Mouse (Mus musculus) WW6 (cell line): Measurements from ENCODE around the gene S100a3.

Experiments used
- DNase-seq: peaks from one replicate; pipeline ENCODE4 v3.0.0-alpha.2; 2013; ENCODE audit warnings: low read depth, low spot score

Gene S100a3

DNA sequence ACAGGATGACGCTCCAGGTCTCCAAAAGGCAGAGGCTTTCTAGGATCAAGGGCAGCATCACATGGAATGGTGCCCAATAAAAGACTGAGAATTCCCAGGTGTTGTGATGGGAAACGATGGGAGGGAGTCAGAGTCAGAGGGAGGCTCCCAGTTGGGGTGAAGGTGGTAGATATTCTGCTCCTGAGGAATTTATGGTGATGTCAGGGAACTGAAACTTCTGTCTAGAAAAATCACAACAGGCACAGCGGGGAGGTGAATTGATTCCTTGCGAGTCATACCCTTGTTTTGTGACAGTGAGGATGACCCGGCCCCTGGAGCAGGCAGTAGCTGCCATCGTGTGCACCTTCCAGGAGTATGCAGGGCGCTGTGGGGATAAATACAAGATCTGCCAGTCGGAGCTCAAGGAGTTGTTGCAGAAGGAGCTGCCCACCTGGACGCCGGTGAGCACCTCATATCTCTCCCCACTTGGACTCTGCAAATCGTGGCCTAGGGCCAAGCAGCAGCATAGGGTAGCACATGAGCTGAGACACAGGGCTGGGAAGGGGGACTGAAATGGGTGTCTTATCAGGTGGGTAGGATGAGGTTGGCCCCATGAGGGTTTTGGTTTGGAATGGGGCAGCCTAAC lies 41.2 kb downstream of the S100a3 start, which contains the start of gene Gm42674:
Gene Gm42674, plus strand, starts transcription at position 419 of the 625 bp plus-strand sequence.
- DNase-seq, result no peak

DNA sequence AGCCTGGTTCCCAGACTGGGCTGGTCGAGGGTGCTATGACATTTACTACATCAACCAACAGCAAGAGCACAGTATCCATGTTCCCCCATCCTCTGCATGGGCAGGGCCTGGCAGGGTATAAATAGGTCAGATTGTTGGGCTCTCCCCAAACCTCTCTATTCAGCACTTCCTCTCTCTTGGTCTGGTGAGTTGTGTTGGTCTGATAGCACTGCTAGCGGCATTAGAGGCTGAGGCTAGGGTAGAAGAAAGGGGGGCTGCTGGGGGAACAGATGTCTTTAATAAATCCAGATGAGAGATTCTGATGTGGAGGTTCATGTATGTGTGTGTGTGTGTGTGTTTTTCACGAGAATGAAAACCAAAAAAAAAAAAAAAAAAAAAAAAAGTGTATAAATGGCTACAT lies 43.2 kb downstream of the S100a3 start, which contains the start of gene S100a4:
Gene S100a4, plus strand, starts transcription at position 149 of the 400 bp plus-strand sequence.
- no peak for DNase-seq

DNA sequence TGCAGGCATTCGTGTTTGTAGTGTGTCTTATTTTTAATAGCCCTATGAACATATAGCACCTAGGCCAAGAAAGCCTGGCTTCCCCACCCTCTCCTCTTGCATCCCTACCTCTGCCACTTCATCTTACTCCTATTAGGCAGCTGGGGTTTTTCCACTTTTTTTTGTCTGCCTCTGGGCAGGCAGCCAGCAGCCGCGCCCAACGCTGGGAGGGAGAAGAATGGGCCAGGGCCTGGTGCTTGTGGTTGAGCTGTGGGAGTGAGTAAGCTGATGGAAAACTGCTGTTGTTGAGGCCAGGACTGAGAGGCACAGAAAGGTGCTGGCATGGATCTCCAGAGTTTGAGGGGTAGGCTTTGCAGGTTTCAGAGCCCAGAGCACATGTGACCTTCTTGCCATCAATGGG lies 44.0 kb downstream of the S100a3 start:
- DNase-seq, result no peak

DNA sequence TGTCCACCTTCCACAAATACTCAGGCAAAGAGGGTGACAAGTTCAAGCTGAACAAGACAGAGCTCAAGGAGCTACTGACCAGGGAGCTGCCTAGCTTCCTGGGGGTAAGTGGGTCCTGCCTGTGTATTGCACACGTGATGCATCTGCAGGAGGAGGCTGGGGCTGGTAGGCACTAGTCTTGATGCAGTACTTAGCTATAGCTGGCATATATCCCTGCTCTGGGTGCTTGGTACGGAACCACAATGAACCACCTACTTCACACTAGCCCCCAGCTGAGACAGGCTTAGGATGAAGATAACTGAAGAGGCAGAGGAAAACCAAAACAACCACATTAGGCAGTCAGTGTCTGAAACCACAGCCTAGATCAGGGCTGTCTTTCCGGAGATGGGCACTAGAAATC lies 44.7 kb downstream of the S100a3 start:
- no peak for DNase-seq

DNA sequence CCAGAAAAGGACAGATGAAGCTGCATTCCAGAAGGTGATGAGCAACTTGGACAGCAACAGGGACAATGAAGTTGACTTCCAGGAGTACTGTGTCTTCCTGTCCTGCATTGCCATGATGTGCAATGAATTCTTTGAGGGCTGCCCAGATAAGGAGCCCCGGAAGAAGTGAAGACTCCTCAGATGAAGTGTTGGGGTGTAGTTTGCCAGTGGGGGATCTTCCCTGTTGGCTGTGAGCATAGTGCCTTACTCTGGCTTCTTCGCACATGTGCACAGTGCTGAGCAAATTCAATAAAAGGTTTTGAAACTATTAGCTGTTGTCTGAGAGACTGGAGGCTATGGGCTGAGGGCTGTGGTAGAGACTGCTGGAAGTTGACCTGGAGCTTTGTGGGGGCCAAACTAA lies 45.4 kb downstream of the S100a3 start:
- no peak for DNase-seq

DNA sequence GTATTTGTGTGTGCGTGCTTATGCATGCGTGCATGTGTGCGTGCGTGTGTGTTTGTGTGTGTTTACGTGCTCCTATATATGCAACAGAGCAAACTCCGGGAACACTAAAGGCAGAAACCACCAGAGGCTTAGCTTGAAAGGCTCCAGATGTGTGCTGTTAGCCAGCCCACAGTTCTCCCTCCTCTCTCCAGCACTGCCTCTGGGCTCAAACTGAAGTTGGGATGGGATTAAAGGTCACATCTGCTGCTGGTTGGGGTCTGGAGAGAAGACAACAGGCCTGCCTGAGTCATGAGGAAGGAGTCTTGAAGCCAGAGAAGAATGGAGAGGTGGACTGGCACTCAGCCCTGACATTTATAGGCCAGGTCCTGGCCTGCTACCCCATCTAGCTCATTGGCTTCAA lies 45.8 kb downstream of the S100a3 start:
- DNase-seq, result no peak

DNA sequence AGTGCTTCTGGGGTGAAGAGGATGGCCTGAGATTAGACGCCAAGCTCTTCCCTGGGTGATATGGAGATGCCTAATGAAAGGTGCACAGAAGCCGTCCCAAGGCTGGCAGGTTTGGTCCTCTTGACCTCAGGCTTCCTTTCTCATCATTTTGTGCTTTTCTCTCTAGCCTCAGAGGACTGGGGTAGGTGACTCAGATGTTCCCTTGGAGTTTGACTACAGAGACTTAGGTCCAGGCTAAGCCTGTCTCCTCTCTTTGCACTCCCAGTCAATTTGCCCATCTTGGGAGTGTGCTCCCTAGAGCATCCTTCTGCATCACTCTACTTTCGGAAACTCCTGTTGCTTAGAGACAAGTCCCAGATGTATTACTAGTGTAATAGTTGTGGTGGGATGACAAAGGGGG lies 47.0 kb downstream of the S100a3 start:
- DNase-seq, result no peak

DNA sequence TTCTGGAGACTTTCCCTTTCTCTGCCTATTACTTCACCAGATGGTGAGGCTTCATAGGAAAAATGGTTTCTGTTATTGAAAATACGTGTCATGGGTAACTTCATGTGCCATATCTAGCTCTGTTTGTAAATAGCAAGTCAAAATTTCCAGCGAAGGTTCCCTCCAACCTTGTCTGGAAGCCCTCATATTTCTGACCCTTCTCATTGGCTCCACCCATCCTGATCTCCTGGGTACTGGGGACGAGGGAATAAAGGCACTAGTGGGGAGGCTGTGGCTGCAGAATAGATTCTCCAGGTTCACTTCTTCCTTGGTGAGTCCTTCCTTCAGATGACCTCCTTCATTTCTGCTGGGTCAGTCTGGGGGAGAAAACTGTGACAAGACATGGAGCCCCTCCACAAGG lies 47.8 kb downstream of the S100a3 start, which contains the start of gene S100a5:
Gene S100a5, plus strand, starts transcription at position 301 of the 400 bp plus-strand sequence.
- DNase-seq, result no peak

DNA sequence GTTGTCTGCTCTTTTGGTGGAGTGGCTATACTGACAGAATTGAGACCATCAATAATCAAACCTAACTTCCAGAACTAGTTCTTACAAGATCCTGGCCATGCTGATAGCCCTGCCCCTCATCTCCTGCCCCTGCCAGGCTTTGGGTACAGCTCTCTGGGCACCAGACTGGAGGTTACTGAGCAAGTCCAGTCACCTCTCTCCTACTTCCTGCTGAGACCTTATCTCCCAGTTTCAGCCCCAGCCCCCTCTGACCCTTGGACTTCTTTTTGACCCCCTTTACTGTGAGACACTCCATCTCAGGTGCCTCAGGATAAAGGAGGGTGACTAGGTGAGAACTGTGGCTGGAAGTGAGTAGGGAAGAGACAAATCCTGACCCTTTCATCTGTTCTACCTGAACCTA lies 48.7 kb downstream of the S100a3 start:
- DNase-seq, result no peak

DNA sequence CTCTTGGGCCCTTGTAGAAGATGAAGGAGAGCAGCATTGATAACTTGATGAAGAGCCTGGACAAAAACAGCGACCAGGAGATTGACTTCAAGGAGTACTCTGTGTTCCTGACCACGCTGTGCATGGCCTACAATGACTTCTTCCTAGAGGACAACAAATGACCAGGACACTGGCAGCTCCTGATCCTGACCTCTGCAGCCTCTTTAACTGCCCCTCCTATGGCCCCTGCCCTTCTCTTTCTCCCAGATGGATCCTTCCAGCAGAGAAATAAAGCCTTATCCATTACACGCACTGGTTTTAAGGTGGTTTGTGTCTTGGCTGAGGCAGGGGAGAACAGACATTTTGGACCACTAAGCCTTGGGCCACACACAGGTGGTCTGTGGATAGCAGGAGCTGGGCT lies 51.1 kb downstream of the S100a3 start:
- DNase-seq, result no peak

DNA sequence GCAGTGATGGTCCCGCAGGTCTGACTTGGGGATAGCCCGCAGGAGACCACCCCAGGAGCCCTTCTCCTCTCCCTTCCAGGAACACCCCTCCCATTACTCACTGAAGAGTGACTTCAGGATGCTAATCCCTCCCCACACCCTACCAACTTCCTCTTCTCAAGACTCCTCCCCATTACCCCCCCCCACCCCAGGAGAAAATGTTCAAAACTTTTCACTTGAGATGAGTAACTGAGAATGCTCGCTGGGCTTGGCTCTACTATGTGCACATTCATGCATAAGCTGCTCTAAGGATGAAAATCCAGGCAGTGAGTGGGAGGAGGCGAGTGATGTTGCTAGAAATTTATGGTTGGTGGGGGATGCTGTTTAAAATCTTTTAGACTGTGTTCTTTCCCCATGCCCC lies 51.7 kb downstream of the S100a3 start:
- DNase-seq, result no peak

DNA sequence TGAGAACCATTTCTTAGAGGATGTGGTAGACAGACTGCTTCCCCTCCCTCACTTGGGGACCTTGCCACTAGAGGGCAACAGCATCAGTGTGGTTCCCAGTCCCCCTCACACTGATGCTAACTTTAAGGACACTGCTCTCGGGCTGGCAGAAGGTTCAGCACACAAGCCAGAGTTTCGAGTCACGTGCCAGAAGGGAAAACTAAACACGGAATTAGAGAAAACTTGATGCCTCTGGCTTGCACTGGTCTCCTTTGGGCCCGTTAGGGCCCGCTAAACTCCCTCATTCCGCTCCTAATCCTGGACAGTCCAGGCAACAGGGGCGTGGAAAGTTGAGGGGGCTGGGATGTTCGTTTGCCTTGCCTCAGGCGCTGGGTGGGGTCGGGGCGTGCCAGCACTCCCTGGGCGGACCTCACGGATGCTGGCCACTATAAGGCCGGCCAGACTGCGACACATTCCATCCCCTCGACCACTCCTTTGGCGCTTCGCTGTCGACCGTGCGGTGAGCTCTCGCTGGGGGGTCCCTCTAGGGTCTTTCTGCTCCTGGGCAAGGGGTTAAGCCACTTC lies 52.4 kb downstream of the S100a3 start, which contains the start of gene S100a6:
Gene S100a6, plus strand, starts transcription at position 155 of the 564 bp plus-strand sequence.
- peak; percentile 55 for DNase-seq

DNA sequence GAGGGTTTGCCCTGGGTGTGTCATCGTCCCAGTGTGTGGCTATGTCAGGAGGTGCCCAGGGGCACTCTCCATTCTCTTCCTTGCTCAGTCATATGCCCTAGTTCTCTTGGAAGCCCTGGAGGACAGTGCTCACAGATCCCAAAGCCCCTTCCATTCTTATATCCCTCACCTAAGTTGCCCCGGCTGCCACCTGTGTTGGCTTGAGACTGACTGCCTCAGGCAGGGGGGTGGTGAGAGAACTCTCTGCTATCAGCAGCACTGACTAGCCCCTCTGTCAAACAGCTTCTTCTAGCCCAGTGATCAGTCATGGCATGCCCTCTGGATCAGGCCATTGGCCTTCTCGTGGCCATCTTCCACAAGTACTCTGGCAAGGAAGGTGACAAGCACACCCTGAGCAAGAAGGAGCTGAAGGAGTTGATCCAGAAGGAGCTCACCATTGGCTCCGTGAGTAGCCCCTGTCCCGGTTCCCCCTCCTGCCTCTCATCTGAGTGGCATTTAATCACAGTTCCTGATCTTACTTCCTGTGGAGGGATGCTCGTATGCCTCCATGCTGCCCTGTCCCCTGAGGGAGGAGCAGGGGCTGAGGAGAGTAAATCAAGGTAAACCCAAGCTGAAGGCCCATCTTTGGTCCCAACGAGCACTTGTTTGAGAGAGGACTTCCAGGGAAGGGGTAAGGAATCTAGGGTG lies 53.2 kb downstream of the S100a3 start:
- no peak for DNase-seq

DNA sequence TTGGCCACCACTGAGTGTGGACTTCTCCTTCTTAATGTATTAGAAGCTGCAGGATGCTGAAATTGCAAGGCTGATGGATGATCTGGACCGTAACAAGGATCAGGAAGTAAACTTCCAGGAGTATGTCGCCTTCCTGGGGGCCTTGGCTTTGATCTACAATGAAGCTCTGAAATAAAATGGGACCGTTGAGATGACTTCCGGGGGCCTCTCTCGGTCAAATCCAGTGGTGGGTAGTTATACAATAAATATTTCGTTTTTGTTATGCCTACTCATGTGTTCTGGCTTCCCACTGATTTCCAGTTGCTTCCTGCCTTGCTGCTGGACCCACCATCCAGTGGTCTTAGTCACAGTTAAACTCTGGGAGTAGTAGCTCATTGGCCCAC lies 53.8 kb downstream of the S100a3 start:
- DNase-seq, result no peak

DNA sequence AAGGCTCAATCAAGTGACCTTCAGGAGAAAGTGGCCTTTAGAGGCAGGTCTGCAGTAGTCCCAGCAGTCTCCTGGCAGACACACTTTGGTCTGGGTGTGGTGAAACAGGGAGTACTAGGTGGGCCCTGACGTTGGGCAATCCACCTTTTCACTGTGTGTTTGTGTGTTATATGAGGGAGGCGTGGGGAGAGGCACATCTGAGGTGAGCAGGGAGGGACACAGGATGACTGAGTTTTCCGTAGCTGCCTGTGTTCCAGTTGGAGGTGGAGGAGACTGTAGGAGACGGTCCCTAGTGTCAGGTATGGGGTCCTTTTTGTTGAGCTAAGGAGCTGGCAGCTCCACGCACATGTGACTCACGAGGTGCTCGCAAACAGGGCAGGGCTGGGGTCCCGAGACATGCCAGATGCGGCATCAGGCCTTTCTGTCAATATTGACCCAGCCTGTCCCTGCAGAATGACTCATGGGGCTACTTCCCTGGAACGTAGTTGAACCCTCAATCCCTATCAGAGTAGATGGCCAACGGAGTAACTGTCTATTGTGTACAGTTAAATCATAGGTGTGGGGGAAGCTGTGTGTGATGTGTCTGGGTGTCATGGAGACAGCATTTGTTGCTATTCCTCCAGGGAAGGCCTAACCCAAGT lies 54.4 kb downstream of the S100a3 start:
- DNase-seq, result no peak

DNA sequence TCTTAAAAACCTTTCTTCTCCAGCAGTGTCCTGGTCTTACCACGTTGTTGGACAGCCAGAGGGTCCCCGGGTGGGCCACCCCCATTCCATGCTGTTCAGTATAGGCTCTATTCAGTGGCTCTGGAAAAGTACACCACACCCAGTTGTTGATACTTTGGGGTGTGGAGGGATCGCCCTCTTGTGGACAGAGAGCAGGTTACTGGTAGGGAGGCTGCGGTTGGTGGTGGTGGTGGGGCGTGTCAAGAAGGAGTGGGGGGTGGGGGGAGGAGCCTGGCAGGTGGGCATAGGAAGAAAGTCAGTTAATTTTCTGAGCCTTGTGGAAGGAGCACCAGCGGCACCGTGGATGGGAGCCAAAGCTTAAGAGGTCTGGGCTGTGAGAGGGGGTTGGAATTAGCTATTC lies 55.0 kb downstream of the S100a3 start:
- DNase-seq, result peak; percentile 42

DNA sequence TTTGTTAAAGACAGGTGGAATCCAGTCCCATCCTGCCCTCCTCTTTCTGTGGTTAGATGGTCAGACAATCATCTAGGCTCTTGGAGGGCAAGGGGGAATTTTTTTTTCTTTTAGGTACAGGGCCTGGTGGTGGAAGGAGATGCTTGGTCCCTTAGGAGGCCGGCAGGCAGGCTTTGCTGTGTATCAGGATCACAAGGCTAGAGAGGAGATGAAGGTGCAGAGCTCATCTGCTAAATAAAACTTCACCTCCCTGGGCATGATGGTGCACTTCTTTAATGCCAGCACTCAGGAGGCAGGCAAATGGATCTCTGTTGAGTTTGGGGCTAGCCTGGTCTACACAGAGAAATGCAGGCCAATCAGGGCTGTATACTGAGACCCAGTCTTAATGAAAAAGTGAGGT lies 55.5 kb downstream of the S100a3 start:
- DNase-seq, result no peak

DNA sequence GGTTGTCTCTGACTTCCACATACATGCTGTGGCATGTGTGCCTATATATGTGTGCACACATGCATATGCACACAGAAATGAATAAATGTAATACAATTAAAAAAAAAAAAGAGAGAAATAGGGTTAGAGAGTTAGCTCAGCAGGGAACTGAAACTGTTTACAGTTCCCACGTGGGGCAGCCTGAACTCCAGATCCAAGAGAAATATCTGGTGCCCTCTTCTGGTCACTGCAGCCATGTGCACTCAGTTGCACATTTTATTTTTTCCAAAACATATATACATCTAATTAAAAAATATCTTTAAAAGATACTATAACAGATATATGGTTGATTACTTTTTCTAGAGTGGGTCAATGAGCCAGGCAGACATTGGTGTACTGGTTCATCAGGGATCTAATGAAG lies 57.2 kb downstream of the S100a3 start:
- DNase-seq, result no peak

DNA sequence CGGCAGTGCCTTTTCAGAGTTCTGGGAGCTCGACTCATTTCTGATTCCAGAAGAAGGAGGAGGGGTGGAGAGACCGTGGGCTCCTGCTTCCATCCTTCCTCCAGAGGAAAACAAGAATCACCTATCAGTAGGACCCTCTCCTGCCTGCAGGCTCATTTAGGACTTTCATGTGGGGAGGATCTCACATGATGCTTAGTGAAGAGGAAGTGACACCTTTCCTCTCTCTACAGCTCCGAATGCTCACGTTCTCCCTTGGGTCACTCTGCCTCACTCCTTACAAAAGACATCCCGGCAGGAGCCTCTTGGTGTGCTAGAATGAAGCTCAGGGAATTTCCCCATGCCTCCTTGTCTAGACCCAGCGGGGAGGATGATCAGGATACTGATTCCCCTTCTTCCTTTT lies 61.2 kb downstream of the S100a3 start:
- no peak for DNase-seq

DNA sequence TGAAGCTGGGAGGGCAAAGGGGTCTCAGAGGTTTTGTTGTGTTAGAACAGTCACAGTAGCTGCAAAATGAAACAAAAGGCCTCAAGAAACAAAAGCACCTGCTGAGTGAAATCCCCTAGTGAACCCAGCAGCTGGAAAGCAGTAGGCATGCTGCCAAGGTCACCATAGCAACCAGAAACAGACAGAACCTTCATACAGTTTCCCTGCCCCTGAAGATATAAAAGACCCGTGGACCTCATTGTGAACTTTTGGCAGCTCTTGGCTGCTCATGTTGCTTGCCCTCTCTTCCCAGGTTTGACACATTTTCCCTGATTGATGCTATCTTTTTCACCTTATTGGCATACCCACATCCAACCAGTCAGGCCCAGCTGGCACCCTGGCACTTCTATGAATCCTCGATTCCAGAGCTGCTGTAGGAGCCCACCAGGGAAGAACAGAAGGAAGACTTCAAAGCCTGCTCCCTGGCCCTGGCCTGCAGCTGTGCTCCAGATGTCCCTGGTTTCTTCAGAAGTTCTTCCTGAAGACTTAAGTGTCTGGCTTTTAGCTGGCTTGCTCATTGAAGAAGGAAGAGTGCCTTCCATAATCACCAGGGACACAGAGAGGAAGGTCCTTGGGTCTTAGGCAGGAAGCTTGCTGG lies 63.2 kb downstream of the S100a3 start:
- no peak for DNase-seq

DNA sequence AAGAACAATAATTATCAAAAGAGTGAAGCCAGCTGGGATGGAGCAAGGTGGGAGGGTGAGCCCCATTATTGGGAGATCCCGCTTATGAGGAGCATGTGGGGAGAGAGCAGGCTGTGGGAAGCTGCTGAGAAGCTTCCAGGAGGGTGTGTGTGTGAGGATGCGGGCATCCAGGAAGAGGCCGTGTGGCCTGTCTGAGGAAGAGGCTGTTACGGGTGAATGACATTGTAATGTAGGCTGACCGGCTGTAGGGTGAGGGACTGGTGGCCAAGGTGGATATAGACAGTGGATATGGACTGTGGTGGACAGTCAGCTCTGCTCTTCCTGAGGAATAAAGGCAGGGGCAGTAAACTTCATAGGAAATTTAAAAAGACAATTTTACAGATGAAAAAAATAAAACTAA lies 65.1 kb downstream of the S100a3 start:
- DNase-seq, result no peak
